Mouse (Mus musculus) lung, embryonic 16.5 days (tissue): Measurements from ENCODE around the gene Prnp. TPM values are rescaled to one million over a fixed set of nuclear protein-coding genes. Genes with fewer than 3 reads are reported as not detected.

Experiments used
- ATAC-seq: fragments of 200-750 bp; cut with Nextera tagmentation; 2 replicates; pipeline ENCODE4 v1.8.0; 2017; ENCODE audit warnings: low read depth, mild to moderate bottlenecking, moderate library complexity
- H3K27ac ChIP-seq: fragments of 300-500 bp; sonication (generic); 2 replicates; pipeline ENCODE4 v1.5.1; 2014; ENCODE audit warnings: mild to moderate bottlenecking, control low read depth, low read length
- H3K27me3 ChIP-seq: fragments of 300-500 bp; sonication (generic); 2 replicates; pipeline ENCODE4 v1.6.1; 2014; ENCODE audit warnings: low read depth, low read length, mixed read lengths; ENCODE audit not compliant: control insufficient read depth, insufficient read depth
- H3K36me3 ChIP-seq: fragments of 300-500 bp; sonication (generic); 2 replicates; pipeline ENCODE4 v1.6.1; 2014; ENCODE audit warnings: low read length; ENCODE audit not compliant: control insufficient read depth, insufficient read depth
- H3K4me1 ChIP-seq: fragments of 300-500 bp; sonication (generic); replicated peaks from 2 replicates; pipeline ENCODE4 v1.6.1; 2014; ENCODE audit warnings: low read length, mixed read lengths; ENCODE audit not compliant: control insufficient read depth, insufficient read depth
- H3K4me2 ChIP-seq: fragments of 300-500 bp; sonication (generic); 2 replicates; pipeline ENCODE4 v1.6.1; 2014; ENCODE audit warnings: low read depth, low read length, control low read depth
- H3K4me3 ChIP-seq: fragments of 300-500 bp; sonication (generic); 2 replicates; pipeline ENCODE4 v1.5.1; 2014; ENCODE audit warnings: mild to moderate bottlenecking, low read length, control low read depth
- H3K9ac ChIP-seq: fragments of 300-500 bp; sonication (generic); 2 replicates; pipeline ENCODE4 v1.6.1; 2014; ENCODE audit warnings: low read length, control low read depth
- H3K9me3 ChIP-seq: fragments of 300-500 bp; sonication (generic); 2 replicates; pipeline ENCODE4 v1.6.1; 2016; ENCODE audit warnings: low read length; ENCODE audit not compliant: control insufficient read depth
- WGBS: fragments of 180-500 bp; shearing (Covaris S2); extraction: QIAGEN DNeasy Blood & Tissue Kit; methylation state at CpG from one replicate; pipeline ENCODE4 v1.1.7; 2014; 5-methylcytosine and 5-hydroxymethylcytosine counted together
- polyA plus RNA-seq: library from polyadenylated mRNA; unstranded; fragments of >200 nt; fragmentation: Nextera tagmentation; extraction: Ambion mirVana; gene quantifications from 2 replicates; pipeline ENCODE4 v1.2.1, GENCODE M21; 2015

Prnp gene
- polyA plus RNA-seq, 1 experiment from 2014 or later, result 56.7 TPM

- no peak overlapping the region for H3K4me3 ChIP-seq
- no peak for ATAC-seq
- no peaks in the 10 kb centered on the region for H3K9me3 ChIP-seq
- no peaks in the 10 kb centered on the region for H3K27me3 ChIP-seq
- H3K4me1 ChIP-seq, result no peaks in the 10 kb centered on the region; the same call in 1 of the 2 replicates
- no peak overlapping the region for H3K9ac ChIP-seq
- 41% methylated on average over 5 of the region's 5 CpGs for WGBS
- H3K36me3 ChIP-seq, result no peaks in the 10 kb centered on the region
- no peak overlapping the region for H3K27ac ChIP-seq
- H3K4me2 ChIP-seq, result no peak overlapping the region
These were observed 4.7 kb upstream of the Prnp start for GRCm38 (mm10) chr2:131905025-131905424.

GRCm38 (mm10) chr2:131905776-131906175, 4.0 kb upstream of the Prnp start:
- Histone ChIP-seq H3K9ac (no peak overlapping the region), H3K4me2 (no peak overlapping the region), H3K36me3 (no peaks in the 10 kb centered on the region), H3K4me3 (no peak overlapping the region), H3K27me3 (no peaks in the 10 kb centered on the region), H3K4me1 (peaks cover 4% of the 10 kb centered on the region), H3K27ac (no peak overlapping the region), H3K9me3 (no peaks in the 10 kb centered on the region)
- WGBS, result 41% methylated on average over 6 of the region's 6 CpGs
- no peak for ATAC-seq

GRCm38 (mm10) chr2:131906266-131906665, 3.5 kb upstream of the Prnp start:
- WGBS, result 81% methylated on average over 3 of the region's 3 CpGs
- Histone ChIP-seq H3K9me3 (no peaks in the 10 kb centered on the region), H3K27me3 (no peaks in the 10 kb centered on the region), H3K27ac (no peak overlapping the region), H3K4me2 (no peak overlapping the region), H3K4me1 (peaks cover 8% of the 10 kb centered on the region), H3K4me3 (no peak overlapping the region), H3K9ac (no peak overlapping the region), H3K36me3 (no peaks in the 10 kb centered on the region)
- no peak for ATAC-seq

- no peak for ATAC-seq
- Histone ChIP-seq H3K4me3 (no peak overlapping the region), H3K9me3 (no peaks in the 10 kb centered on the region), H3K36me3 (no peaks in the 10 kb centered on the region), H3K4me1 (peaks cover 10% of the 10 kb centered on the region), H3K4me2 (no peak overlapping the region), H3K27ac (no peak overlapping the region), H3K27me3 (no peaks in the 10 kb centered on the region), H3K9ac (no peak overlapping the region)
- WGBS, result 58% methylated on average over 1 of the region's 1 CpGs
These were observed 2.9 kb upstream of the Prnp start for GRCm38 (mm10) chr2:131906846-131907245.

GRCm38 (mm10) chr2:131907311-131907710, 2.4 kb upstream of the Prnp start:
- H3K27me3 ChIP-seq, result no peaks in the 10 kb centered on the region
- no peak overlapping the region for H3K27ac ChIP-seq
- H3K4me3 ChIP-seq, result no peak overlapping the region
- H3K36me3 ChIP-seq, result no peaks in the 10 kb centered on the region
- H3K4me1 ChIP-seq, result peaks cover 10% of the 10 kb centered on the region
- no peaks in the 10 kb centered on the region for H3K9me3 ChIP-seq
- 68% methylated on average over 5 of the region's 5 CpGs for WGBS
- ATAC-seq, result no peak
- no peak overlapping the region for H3K9ac ChIP-seq
- no peak overlapping the region for H3K4me2 ChIP-seq

- Histone ChIP-seq H3K4me1 (peaks cover 10% of the 10 kb centered on the region), H3K9me3 (no peaks in the 10 kb centered on the region), H3K27ac (no peak overlapping the region), H3K36me3 (no peaks in the 10 kb centered on the region), H3K4me3 (no peak overlapping the region), H3K27me3 (no peaks in the 10 kb centered on the region), H3K4me2 (no peak overlapping the region), H3K9ac (no peak overlapping the region)
- no peak for ATAC-seq
- 86% methylated on average over 7 of the region's 7 CpGs for WGBS
These were observed 1.3 kb upstream of the Prnp start for GRCm38 (mm10) chr2:131908351-131908861.

GRCm38 (mm10) chr2:131908906-131909305, 822 bp upstream of the Prnp start:
- ATAC-seq, result no peak
- Histone ChIP-seq H3K4me2 (no peak overlapping the region), H3K4me1 (peaks cover 10% of the 10 kb centered on the region), H3K36me3 (no peaks in the 10 kb centered on the region), H3K4me3 (no peak overlapping the region), H3K27me3 (no peaks in the 10 kb centered on the region), H3K9ac (no peak overlapping the region), H3K9me3 (no peaks in the 10 kb centered on the region), H3K27ac (no peak overlapping the region)
- WGBS, result 86% methylated on average over 1 of the region's 1 CpGs

- Histone ChIP-seq H3K4me1 (peaks cover 10% of the 10 kb centered on the region), H3K9ac (no peak overlapping the region; the same call in 1 of the 2 replicates), H3K36me3 (no peaks in the 10 kb centered on the region), H3K9me3 (no peaks in the 10 kb centered on the region), H3K4me2 (peak overlapping the region; percentile 81), H3K27me3 (no peaks in the 10 kb centered on the region), H3K4me3 (peak overlapping the region; percentile 79; the same call in 1 of the 2 replicates), H3K27ac (no peak overlapping the region)
- WGBS, result 57% methylated on average over 2 of the region's 2 CpGs
- ATAC-seq, result no peak
These were observed 1.1 kb downstream of the Prnp start for GRCm38 (mm10) chr2:131910847-131911246.

GRCm38 (mm10) chr2:131911341-131911740, 1.6 kb downstream of the Prnp start:
- H3K9ac ChIP-seq, result no peak overlapping the region
- H3K27me3 ChIP-seq, result no peaks in the 10 kb centered on the region
- no peak overlapping the region for H3K27ac ChIP-seq
- peaks cover 10% of the 10 kb centered on the region for H3K4me1 ChIP-seq
- no peaks in the 10 kb centered on the region for H3K36me3 ChIP-seq
- no peak overlapping the region for H3K4me2 ChIP-seq
- 65% methylated on average over 4 of the region's 4 CpGs for WGBS
- H3K9me3 ChIP-seq, result no peaks in the 10 kb centered on the region
- no peak for ATAC-seq
- H3K4me3 ChIP-seq, result no peak overlapping the region
